Mouse (Mus musculus) midbrain, embryonic 13.5 days (tissue): ENCODE measurements at regions not wholly inside any gene's neighbourhood (a gene's known extent, or its start where the extent isn't known, plus 50 kb on each side); places are given as distances from the start of the nearest gene placed in this dataset. TPM values are rescaled to one million over a fixed set of nuclear protein-coding genes. Genes with fewer than 3 reads are reported as not detected.

Experiments
- ATAC-seq: fragments of 200-750 bp; cut with Nextera tagmentation; 2 replicates; pipeline ENCODE4 v1.8.0; 2017; ENCODE audit warnings: mild to moderate bottlenecking, moderate TSS enrichment, moderate library complexity
- H3K27ac ChIP-seq: fragments of 300-500 bp; sonication (generic); 2 replicates; pipeline ENCODE4 v1.5.1; 2015; ENCODE audit warnings: inconsistent platforms, mild to moderate bottlenecking, moderate library complexity
- H3K27me3 ChIP-seq: fragments of 300-500 bp; sonication (generic); 2 replicates; pipeline ENCODE4 v1.6.1; 2015; ENCODE audit warnings: mild to moderate bottlenecking, inconsistent platforms
- H3K36me3 ChIP-seq: fragments of 300-500 bp; sonication (generic); 2 replicates; pipeline ENCODE4 v1.6.1; 2015; ENCODE audit warnings: mild to moderate bottlenecking, inconsistent platforms
- H3K4me1 ChIP-seq: fragments of 300-500 bp; sonication (generic); replicated peaks from 2 replicates; pipeline ENCODE4 v1.6.1; 2015; ENCODE audit warnings: inconsistent platforms
- H3K4me2 ChIP-seq: fragments of 300-500 bp; sonication (generic); replicated peaks from 2 replicates; pipeline ENCODE4 v1.6.1; 2015; ENCODE audit warnings: moderate library complexity, mild to moderate bottlenecking, inconsistent platforms
- H3K4me3 ChIP-seq: fragments of 300-500 bp; sonication (generic); replicated peaks from 2 replicates; pipeline ENCODE4 v1.5.1; 2015; ENCODE audit warnings: mild to moderate bottlenecking, inconsistent platforms
- H3K9ac ChIP-seq: fragments of 300-500 bp; sonication (generic); replicated peaks from 2 replicates; pipeline ENCODE4 v1.6.1; 2015; ENCODE audit warnings: mild to moderate bottlenecking, inconsistent platforms
- H3K9me3 ChIP-seq: fragments of 300-500 bp; sonication (generic); 2 replicates; pipeline ENCODE4 v1.6.1; 2016; ENCODE audit warnings: mild to moderate bottlenecking, inconsistent platforms
- WGBS: fragments of 180-500 bp; shearing (Covaris S2); methylation state at CpG from one replicate; pipeline ENCODE4 v1.1.7; 2015; 5-methylcytosine and 5-hydroxymethylcytosine counted together
- microRNA-seq: library from miRNA; unstranded; fragments of <30 nt; microRNA quantifications from one replicate; pipeline ENCODE4, GENCODE M21; 2016

DNA sequence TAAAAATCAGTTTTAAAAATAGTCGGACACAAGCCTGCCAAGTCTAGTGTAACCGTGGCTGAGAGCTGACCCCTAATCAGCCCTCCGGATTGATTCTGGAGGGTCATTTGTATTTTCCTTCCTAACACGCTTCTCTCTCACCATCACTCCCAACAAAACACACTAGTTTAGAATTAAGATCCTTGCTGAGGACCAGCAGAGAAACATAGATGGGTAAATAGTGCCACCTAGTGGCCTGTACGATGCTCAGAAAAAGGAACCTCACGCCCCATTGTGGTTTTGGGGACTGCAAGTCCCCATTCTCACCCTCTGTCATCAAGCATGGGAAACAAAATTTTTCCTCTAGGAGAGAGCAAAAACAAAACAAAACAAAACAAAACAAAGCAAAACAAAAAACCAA, 271.6 kb upstream of the Atp11b start:
- no peaks in the 10 kb centered on the region for H3K36me3 ChIP-seq
- no peaks in the 10 kb centered on the region for H3K9me3 ChIP-seq
- peak; percentile 80 for ATAC-seq
- no peaks in the 10 kb centered on the region for H3K27me3 ChIP-seq
- peak overlapping the region; percentile 36; the same call in 1 of the 2 replicates for H3K9ac ChIP-seq
- WGBS = under 1% methylated on average over 6 of the region's 6 CpGs
- 0 out of 2 replicates have a peak overlapping the region, but pooled peaks have one; percentile 14 for H3K27ac ChIP-seq
- H3K4me3 ChIP-seq = peak overlapping the region; percentile 15
- peaks cover 19% of the 10 kb centered on the region for H3K4me1 ChIP-seq
- H3K4me2 ChIP-seq = peak overlapping the region; percentile 48

DNA sequence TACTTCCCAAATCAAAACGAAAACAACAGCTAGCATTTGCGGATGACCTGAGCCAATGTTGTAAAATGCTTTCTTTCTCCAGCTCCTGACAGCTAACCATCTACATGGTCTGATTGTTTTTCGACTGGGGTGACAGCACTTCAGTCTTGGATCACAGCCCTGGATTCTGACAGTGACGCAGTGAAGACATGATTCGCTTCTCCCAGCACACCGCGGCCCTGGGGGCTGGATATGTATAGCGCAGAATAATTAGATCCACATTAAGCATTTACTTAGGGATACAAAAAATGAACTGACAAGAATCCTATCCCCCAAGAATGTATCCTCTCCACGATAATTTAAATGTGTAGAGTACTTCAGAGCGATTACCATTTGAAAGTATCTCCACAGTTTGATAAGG, 271.1 kb upstream of the Atp11b start:
- no peak overlapping the region for H3K27ac ChIP-seq
- no peak overlapping the region for H3K9ac ChIP-seq
- H3K27me3 ChIP-seq = no peaks in the 10 kb centered on the region
- H3K36me3 ChIP-seq = no peaks in the 10 kb centered on the region
- no peak overlapping the region for H3K4me3 ChIP-seq
- no peak overlapping the region for H3K4me2 ChIP-seq
- peaks cover 19% of the 10 kb centered on the region for H3K4me1 ChIP-seq
- ATAC-seq = no peak
- no peaks in the 10 kb centered on the region for H3K9me3 ChIP-seq
- 75% methylated on average over 10 of the region's 10 CpGs for WGBS

DNA sequence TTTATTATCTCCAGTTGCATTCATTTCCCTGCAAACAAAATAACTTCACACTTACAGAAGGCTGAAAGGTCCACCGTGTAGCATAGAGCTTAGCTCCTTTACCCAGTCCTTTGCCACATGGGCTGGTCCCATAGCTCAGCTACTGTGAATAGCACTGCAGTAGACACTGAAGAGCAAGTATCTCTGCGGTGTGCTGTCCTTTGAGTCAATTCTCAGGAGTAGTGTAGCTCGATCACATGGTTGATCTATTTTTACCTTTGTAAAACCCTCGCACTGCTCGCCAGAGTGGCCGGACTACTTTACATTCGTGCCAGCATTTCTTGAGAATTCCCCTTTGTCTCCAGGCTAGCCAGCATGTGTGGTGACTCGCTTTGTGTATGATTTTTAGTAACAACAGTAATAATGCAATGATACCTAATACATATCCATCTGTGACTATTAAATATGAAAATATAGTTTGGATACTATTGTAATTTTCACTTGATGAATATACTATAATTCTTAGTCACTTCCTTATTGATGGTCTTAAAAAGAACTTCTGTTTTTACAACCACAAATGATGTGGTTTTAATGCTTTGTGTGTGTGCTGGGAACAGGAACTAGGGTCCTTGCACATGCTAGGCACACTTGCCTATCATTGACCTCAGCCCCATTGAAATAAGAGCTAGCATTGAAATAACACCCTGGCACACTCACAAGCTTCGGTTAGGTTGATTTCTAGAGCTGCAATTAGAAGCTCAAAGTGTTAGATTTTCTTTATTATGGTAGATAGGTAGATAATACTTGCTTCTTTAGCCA, 257.7 kb upstream of the Atp11b start:
- H3K4me1 ChIP-seq = no peaks in the 10 kb centered on the region
- H3K9me3 ChIP-seq = no peaks in the 10 kb centered on the region
- H3K4me2 ChIP-seq = no peak overlapping the region
- WGBS = 76% methylated on average over 9 of the region's 9 CpGs
- H3K36me3 ChIP-seq = no peaks in the 10 kb centered on the region
- no peak overlapping the region for H3K9ac ChIP-seq
- no peak overlapping the region for H3K27ac ChIP-seq
- no peak overlapping the region for H3K4me3 ChIP-seq
- no peaks in the 10 kb centered on the region for H3K27me3 ChIP-seq
- 0 out of 2 replicates have a peak, but pooled peaks have one; percentile 40 for ATAC-seq

DNA sequence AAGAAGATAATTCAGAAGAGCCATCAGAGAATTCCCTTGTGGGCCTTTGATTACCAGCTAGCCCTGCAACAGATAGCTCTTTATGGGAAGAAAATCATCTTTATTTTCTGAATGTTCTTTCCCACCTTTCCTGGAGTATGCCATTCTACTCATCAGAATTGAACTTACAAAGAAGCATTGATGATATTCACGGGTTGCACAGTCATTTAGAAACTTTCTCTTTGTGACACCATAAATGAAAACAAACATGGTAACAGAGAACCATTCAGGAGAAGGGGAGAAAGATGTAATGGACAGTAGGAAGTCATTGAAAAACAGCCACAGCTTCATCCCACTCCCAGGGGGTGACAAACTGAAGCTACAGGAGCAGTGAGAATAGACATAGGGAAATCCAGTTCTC, 243.6 kb upstream of the Atp11b start:
- ATAC-seq = no peak
- H3K4me3 ChIP-seq = no peak overlapping the region
- H3K9ac ChIP-seq = no peak overlapping the region
- H3K4me1 ChIP-seq = no peaks in the 10 kb centered on the region
- WGBS = 80% methylated on average over 1 of the region's 1 CpGs
- no peaks in the 10 kb centered on the region for H3K27me3 ChIP-seq
- no peak overlapping the region for H3K27ac ChIP-seq
- no peaks in the 10 kb centered on the region for H3K9me3 ChIP-seq
- no peak overlapping the region for H3K4me2 ChIP-seq
- H3K36me3 ChIP-seq = no peaks in the 10 kb centered on the region

DNA sequence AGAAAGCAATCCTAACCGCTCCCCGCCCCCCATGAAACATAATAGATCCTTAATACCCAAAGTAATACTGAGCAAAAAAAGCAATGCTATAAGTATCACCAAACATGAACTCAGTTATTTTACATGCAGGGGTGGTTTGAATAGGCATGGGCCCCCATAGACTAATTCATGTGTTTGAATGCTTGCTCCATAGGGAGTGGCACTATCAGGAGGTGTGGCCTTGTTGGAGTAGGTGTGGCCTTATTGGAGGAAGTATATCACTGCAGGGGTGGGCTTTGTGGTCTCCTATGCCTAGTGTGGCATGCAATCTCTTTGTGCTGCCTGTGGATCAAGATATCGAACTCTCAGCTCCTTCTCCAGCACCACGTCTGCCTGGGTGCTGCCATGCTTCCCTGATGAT, 237.4 kb upstream of the Atp11b start:
- H3K27me3 ChIP-seq = no peaks in the 10 kb centered on the region
- H3K4me3 ChIP-seq = no peak overlapping the region
- H3K4me2 ChIP-seq = no peak overlapping the region
- no peak for ATAC-seq
- H3K9ac ChIP-seq = no peak overlapping the region
- no peaks in the 10 kb centered on the region for H3K36me3 ChIP-seq
- H3K9me3 ChIP-seq = no peaks in the 10 kb centered on the region
- H3K4me1 ChIP-seq = no peaks in the 10 kb centered on the region
- 86% methylated on average over 4 of the region's 4 CpGs for WGBS
- no peak overlapping the region for H3K27ac ChIP-seq

DNA sequence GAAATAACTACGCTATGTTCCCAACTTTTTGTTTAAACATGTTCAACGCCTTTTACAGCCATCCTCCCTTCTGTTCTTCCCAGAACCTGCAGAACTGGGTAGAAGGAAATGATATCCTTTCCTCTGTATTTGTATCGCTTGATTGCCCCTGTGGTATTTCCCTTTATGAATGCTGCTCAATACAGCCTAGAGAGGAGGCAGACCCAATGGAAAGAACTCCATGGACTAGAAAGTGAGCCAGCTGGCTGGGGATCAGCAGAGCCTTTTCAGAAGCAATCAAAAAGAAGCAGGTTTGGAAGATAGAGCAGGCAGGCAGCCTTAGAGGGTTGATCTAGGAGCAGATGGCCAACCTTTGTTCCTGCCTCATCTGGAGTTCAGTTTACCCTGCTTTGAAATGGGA, 233.8 kb upstream of the Atp11b start:
- no peak for ATAC-seq
- H3K27ac ChIP-seq = no peak overlapping the region
- no peaks in the 10 kb centered on the region for H3K27me3 ChIP-seq
- H3K4me3 ChIP-seq = no peak overlapping the region
- H3K4me2 ChIP-seq = no peak overlapping the region
- no peak overlapping the region for H3K9ac ChIP-seq
- WGBS = 72% methylated on average over 3 of the region's 3 CpGs
- no peaks in the 10 kb centered on the region for H3K36me3 ChIP-seq
- H3K4me1 ChIP-seq = no peaks in the 10 kb centered on the region
- H3K9me3 ChIP-seq = no peaks in the 10 kb centered on the region

DNA sequence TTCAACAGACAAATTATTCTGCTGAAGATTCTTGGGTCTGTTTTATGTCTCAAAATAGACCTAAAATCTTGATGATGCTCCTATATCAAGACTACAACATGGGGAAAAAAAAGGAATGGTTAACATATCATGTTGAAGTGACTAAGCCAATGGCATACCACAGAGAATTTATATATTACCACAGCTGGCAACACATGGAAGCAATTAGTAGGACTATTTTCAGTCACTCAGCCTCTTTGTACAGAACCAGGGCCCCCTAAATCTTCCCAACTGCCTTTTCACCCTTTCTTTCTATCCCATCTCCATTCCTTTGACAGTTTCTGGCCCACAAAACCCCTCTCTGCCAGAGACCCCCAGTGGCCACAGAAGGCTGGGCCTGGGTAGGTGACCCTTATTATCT, 206.2 kb upstream of the Atp11b start:
- no peak overlapping the region for H3K4me2 ChIP-seq
- H3K27ac ChIP-seq = no peak overlapping the region
- H3K4me1 ChIP-seq = no peaks in the 10 kb centered on the region
- H3K36me3 ChIP-seq = no peaks in the 10 kb centered on the region
- no peak for ATAC-seq
- no peaks in the 10 kb centered on the region for H3K27me3 ChIP-seq
- H3K4me3 ChIP-seq = no peak overlapping the region
- H3K9me3 ChIP-seq = no peaks in the 10 kb centered on the region
- H3K9ac ChIP-seq = no peak overlapping the region

DNA sequence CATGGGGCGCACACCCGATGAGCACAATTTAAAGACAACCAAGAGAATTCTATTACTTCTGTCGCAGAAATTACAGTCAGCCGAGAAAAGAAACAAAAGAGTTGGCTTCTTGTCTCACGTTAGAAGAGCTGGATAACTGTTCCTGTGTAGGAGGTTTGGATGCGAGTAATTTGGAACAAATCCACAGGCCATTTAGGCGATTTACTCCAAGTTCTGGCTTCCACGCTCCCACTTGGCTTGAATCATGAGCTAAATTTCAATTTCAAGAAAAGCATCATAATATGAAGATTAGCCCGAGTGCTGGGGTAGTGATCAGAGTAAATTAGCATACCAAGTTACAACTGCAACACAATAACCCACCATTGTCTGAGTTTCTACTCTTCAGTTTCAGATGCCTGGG, 202.1 kb upstream of the Atp11b start:
- Histone ChIP-seq H3K27me3 (no peaks in the 10 kb centered on the region), H3K36me3 (no peaks in the 10 kb centered on the region), H3K9me3 (no peaks in the 10 kb centered on the region), H3K4me1 (no peaks in the 10 kb centered on the region), H3K4me3 (no peak overlapping the region), H3K4me2 (no peak overlapping the region), H3K9ac (no peak overlapping the region), H3K27ac (no peak overlapping the region)
- 87% methylated on average over 9 of the region's 9 CpGs for WGBS
- ATAC-seq = no peak

DNA sequence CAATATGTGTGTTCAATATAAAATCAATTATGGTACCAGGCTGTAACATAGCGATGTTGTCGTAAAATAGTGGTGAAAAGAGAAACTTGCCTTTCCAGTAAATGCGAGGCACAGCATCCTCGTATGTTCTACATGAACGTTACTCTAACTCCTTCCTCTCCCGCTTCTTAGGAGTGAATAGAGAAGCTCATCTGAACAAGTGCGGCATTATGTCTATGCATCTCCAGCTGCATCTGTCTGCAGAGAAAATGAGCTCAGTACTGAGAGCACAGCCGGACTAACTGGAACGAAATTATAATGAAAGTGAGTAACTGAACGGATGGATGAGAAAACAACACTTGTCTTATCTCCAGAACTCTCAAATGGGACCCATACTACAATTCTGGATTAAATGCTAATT, 193.5 kb upstream of the Atp11b start:
- no peaks in the 10 kb centered on the region for H3K36me3 ChIP-seq
- 87% methylated on average over 10 of the region's 10 CpGs for WGBS
- H3K9ac ChIP-seq = no peak overlapping the region
- no peak overlapping the region for H3K4me2 ChIP-seq
- no peaks in the 10 kb centered on the region for H3K27me3 ChIP-seq
- ATAC-seq = no peak
- H3K4me3 ChIP-seq = no peak overlapping the region
- H3K4me1 ChIP-seq = peaks cover 6% of the 10 kb centered on the region
- H3K9me3 ChIP-seq = no peaks in the 10 kb centered on the region
- no peak overlapping the region for H3K27ac ChIP-seq

DNA sequence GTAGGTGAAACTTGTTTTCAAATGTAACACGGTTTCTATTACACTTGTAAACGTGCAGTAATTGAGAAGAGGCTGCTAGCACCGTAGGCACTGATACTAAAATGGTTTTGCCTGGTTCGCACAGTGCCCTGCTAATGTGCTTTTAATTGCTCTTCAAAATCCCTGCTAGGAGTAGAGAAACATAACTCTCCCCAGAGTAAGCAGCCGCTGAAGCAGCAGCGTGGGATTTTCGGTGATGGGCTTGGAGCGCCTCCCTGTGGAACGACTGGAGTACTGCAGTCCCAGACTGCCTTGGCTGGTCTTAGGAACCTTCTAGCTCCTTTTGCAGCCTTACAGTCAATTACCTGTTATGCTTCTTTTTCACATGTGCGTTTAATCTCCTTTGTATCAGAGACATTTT, 179.5 kb upstream of the Atp11b start:
- Histone ChIP-seq H3K27me3 (no peaks in the 10 kb centered on the region), H3K9me3 (no peaks in the 10 kb centered on the region), H3K36me3 (no peaks in the 10 kb centered on the region), H3K4me2 (no peak overlapping the region), H3K4me1 (no peaks in the 10 kb centered on the region), H3K27ac (no peak overlapping the region), H3K4me3 (no peak overlapping the region), H3K9ac (no peak overlapping the region)
- 17% methylated on average over 10 of the region's 10 CpGs for WGBS
- ATAC-seq = 0 out of 2 replicates have a peak, but pooled peaks have one; percentile 45

Small RNAs in the stretch of these regions (microRNA-seq; reads per million reads assigned to microRNA genes)
- not detected for gene Gm25442
